Mouse (Mus musculus): ENCODE measurements around the gene Prap1.

GRCm38 (mm10) chr7:140090601-140091000 is 2.6 kb upstream of the Prap1 start:
- no peak for TF ChIP-seq POU5F1 (IDR thresholded peaks at IDR 0.05; ENCODE audit: borderline replicate concordance, low read length)
- no peak for TF ChIP-seq CTCF (conservative IDR thresholded peaks at IDR 0.05; ENCODE audit: low read length)
- no peak for TF ChIP-seq NANOG (IDR thresholded peaks at IDR 0.05; ENCODE audit: borderline replicate concordance, low read length)
